Mouse (Mus musculus): ENCODE measurements around the gene Gm17428.

DNA sequence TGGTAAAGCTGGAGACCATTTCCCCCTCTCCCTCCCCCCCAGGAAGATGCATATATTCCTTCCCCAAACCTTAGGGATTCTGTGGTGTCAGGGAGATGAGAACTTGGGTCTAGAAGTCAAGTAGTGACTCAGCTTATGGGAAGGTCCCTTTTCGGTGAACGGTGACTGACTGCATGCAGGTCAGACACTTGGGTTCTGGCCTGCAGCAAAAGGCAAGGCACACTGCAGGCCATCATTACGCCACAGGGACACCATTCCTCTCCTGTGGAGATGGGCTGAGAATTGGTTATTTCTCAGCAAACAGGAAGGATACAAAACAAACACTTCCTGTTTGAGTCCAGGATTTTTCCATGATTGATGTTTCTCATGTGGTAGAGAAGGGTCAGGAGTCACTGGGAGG, 17.5 kb upstream of the Gm17428 start:
- TF ChIP-seq CTCF (conservative IDR thresholded peaks at IDR 0.05; ENCODE audit: low read length) (no peak), NANOG (IDR thresholded peaks at IDR 0.05; ENCODE audit: borderline replicate concordance, low read length) (no peak)
